Mouse (Mus musculus): Measurements from ENCODE around the gene Tnfrsf23.
"Not testable (repeated sequence)": the region's sequence is repeated elsewhere in the genome, so short reads cannot be mapped to it uniquely, and the experiment has no call there.

Gene Tnfrsf23

DNA sequence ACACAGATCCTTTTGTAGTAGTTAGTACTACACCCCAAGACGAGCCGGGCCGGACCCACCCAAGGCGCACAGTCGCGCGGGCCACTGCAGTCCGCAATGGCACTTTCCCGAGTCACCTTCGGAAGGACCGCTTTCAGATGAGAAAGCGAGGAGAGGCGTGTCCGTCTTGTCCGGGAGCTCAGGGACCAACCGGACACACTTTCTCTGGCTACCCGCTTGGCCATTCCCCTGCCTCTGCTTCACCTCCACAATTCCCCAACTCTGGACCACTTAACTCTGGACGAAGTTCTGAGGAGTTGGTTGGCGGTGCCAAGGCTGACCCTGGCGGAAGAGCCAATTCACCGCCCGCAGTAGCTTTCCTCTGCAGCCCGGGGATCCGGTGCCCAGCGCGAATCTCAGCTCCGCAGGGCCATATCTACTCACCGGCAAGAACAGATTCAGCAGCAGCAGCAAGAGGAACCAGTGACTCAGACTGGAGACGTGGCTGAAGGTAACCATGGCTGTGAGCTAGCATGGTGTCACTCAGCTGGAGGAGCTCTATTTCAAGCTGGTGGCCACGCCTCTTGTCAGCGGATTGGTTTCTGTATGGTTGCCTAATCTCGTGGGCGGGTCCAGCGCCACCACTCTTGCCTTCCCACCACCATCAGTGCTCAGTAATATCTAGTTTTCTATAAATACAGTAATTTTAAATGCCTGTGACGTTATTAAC lies at the start of gene Tnfrsf23:
Tnfrsf23 (minus strand) TSS at position 514 of the 709 bp plus-strand sequence.
- DNase-seq (ENCODE audit: low spot score in 2 of 2): peak; percentile 59 to 78

DNA sequence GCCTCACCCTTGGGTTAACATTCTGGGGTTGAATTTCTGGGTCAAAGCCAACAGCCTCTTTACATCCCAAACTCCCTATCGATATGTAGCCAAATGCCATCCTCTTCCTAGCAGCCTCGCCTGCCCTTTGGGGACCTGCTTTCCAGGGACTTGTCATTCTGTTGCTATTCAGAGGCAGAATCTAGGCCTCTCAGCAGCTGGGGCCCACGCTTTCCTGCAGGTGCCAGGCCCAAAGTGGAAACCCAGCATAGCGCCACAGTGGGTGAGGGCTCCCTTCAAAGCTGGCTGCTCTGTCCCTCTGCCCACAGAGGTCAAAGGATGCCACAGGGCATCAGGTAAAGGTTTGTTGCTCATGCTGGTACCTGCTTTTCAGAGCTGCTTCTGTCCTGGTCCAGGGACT lies 48.1 kb upstream of the Tnfrsf23 start:
- DNase-seq (ENCODE audit: low spot score in 2 of 2): no peak

DNA sequence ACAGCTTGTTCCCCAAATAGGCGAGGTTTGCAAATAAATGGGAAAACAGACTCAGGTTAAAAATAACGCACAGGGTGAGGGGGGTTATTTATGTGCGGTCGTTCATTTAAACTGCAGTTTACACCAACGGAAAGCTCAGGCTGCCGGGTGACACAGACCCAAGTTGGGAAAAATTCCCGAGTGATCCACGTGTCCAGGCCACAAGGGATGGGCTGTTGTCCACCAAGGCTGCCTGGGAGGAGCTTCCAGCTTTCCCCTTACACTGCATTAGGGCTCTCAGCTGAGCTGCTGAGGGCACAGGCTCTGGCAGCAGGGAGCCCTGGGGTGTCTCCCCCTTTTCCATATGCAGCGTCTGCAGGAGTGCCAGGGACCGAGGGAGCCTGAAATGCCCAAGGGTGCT lies 44.2 kb upstream of the Tnfrsf23 start:
- peak in 1 of 2 experiments; percentile 20 for DNase-seq (ENCODE audit: low spot score in 2 of 2)

DNA sequence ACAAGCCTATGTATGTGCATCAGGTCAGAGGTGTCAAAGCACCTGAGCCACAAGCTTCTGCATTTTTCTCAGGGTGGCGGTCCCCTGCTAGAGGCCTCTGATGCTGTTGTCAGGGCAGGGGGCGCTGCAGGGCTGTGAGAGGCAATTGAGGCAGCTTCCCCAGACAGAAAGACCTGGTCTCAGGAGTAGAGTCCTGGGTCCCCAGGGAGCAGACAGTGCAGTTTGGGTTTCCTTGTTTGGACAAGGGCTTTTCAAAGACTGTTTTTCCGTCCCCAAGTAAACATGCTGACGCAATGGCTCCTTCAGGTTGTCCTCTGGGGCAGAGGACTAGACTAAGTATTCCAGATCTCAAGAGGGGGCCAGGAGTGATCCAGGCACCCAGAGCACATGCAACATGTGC lies 40.7 kb upstream of the Tnfrsf23 start:
- DNase-seq (ENCODE audit: low spot score in 2 of 2): no peak

DNA sequence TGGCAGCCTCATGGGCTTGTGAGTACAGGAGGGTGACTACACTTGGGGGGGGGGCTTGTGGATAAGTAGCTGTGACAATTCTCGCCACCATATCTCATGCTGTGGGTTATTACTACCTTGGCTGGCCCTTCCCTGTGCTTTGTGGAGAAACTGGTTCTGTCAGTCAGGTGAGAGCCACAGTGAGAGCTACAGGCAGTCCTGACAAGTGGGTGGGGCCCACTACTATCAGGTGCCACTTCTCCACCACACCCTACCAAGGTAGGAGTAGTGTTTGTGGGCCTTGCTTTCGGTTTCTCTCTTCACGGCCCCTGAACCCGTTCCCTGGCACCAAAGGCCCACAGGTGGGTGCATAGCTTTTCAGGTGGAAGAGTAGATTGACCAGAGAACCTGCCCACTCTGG lies 38.2 kb upstream of the Tnfrsf23 start:
- DNase-seq (ENCODE audit: low spot score in 2 of 2): peak in 1 of 2 experiments; percentile 72

DNA sequence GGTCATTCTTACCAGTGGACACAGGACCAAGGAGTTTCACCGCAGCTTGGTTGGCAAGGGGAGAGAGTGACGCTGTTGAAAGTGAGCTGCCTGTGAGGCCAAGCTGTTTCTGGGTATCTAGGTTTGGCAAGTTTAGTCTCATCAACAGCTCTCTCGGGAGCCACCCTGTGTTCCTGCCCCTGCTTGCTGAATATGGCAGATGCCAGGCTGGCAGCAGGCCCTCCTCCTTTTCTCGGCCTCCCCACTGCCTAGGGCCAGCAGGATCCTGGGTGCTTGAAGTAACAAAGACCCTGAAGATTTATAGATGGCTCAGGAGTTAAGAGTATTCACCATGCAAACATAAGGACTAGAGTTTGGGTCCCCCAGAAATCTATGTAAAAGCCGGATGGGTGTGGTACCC lies 37.0 kb upstream of the Tnfrsf23 start:
- DNase-seq (ENCODE audit: low spot score in 2 of 2): no peak

DNA sequence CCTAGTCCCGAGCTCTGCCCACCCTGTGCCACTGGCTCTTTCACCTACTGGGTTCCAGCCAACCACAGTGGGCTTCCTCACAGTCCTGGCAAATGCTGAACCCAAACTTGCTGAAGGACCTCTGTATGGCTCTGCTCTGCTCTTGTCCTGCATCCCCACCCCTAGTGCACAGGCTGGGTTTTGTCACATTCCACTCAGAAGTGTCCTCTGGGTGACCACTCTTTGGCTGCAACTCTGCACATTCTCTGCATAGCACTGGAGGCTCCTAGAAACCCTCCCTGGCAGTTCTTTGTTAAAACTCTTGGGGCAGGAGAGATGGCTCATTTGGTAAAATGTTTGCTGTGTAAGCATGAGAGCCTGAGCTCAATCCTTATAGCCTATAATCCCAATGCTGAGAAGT lies 32.1 kb upstream of the Tnfrsf23 start:
- DNase-seq (ENCODE audit: low spot score in 2 of 2): no peak

DNA sequence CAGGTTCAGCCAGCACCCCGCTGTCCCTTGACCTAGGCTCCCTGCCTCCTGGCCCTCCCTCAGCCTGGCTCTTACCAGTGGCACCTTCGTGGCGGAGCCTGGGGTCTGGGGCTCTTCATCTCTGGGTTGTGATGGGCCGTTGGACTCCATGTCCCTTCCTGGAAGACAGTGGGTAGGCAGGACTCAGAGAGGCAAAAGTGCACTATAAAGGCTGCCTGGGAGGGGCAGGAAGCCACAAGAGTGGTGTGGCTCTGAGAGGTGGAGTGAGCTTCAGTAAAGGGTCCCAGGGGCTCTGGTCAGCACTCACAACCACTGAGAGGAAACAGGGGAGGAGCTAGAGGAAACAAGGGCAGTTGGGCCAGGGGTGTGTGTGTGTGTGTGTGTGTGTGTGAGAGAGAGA lies 27.7 kb upstream of the Tnfrsf23 start:
- DNase-seq (ENCODE audit: low spot score in 2 of 2): no peak

DNA sequence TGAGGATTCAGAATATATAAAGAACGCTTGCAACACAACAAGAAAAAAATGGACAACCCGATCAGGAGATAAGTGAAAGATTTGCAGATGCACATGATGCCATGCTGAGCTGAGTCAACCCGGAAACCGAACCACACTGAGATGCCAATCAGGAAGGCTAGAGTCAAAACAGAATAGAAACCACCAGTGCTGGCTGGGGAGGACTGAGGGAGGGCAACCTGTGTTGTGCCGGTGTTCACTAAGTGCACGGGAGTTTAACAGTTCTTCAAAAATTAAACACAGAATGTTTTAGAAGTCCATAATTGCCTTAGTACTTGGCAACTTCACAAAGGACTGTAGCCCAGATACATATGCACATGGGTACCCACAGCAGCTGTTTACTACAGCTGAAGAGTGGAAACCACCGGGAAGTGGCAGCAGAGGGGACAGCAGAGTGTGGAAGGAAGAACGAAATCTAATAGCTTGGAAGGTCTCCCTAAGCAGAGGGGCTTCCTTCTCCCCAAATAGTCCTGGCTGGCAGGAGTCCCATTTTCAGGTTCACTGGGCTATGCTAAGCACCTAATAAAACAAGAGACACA lies 27.2 kb upstream of the Tnfrsf23 start:
- DNase-seq (ENCODE audit: low spot score in 2 of 2): no peak

DNA sequence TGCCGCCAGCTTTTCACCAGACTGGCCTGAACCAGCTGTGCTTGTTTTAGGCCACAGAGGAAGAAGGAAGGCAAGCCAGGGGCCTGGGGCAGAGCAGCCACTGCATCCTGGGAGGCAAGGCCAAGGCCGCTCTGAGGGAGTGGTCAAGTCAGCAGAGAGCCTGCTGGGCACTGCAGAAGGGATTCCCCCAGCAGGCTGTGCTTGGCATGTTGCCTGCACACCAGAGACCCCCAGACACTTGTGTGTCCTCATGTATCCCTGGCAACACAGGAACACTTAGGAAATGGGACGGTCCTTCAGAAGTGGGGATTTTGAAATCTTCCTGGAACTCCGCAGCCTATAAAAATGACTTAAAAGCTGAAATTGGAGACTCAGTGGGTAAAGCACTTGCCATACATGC lies 26.4 kb upstream of the Tnfrsf23 start:
- no peak for DNase-seq (ENCODE audit: low spot score in 2 of 2)

DNA sequence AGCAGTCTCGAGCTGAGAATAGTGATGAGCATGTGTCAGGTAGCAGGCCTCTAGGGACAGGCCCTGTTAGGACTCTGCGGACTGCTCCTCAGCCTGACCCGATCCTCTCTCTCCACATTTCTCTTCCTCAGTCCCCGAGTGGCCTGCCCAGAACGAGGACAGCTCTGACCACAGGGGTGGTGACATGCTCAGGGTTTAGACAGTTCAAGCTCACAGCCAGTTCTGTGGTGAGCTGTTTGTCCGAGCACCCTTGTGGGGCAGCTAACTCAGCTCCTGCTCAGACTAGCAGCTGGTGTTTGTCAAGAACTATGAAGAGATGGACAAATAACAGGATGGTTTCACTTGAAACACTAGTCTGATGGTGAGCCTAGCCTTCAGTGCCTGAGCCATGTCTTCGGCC lies 25.7 kb upstream of the Tnfrsf23 start:
- no peak for DNase-seq (ENCODE audit: low spot score in 2 of 2)

DNA sequence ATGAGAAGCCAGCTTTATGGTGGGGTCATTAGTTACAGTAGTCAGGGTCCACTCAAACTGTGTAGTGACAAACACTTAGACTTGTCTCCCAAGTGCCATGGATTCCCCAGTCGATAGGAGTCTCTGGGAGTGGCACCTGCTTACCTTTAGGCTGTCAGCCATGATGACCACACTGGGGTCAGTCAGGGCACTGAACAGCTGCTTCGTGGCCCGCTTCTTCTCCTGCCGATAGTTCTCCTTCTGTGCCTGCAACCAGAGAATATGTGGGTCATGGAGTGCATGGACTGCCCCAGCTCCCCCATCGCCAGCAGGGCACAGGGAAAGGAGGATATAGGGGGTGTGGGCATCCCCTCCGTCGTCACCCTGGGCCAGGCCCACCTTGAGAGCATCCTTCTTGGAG lies 23.7 kb upstream of the Tnfrsf23 start:
- DNase-seq (ENCODE audit: low spot score in 2 of 2): no peak

DNA sequence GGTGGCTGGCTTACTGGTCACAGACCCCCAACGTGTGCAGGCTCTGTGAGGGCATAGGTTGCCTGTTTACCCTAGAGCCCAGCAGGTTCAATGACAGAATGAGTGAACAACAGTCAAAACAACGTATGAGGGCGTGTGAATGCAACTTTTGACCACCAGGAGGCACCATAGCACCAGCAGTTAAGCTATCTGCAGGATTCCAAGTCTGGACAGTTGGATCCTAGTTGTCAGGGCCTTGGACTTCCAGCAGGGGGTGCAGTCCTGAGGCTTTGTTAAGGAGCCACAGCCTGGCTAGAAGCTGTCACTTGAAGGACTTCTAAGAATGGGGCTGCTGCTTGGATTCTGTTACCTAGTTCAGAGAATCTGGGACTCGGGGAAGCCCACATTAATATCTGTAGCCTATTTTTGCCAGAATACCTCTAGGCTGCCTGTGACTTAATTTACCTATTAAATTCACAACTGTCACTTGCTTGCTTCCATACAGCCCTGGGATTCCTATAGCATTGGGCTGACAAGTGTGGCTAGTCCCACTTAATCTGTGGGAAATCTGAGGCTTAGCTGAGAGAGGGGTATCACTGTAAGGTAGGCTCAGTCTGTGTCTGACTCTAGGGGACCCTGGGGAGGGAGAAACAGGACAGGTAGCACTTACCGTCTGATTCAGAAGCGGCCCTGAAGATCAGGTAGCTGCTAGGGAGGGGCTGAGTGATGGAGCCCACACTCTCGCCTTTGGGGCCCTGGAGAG lies 21.2 kb upstream of the Tnfrsf23 start:
- DNase-seq (ENCODE audit: low spot score in 2 of 2): peak; percentile 84 to 88

DNA sequence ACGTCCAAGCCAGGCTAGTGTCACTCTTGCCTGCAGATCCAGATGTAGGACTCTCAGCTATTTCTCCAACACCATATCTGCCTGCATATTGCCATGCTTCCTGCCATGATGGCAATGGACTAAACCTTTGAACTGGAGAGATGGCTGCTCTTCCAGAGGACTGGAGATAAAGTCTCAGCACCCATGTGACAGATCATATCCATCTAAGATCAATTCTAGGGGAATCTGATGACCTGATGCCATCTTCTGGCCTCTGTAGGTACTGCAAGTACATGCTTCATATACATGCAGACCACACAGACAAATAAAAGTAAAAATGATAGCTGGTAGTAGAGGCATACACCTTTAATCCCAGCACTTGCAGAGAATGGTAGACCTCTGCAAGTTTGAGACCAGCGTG lies 10.5 kb upstream of the Tnfrsf23 start:
- no peak for DNase-seq (ENCODE audit: low spot score in 2 of 2)

DNA sequence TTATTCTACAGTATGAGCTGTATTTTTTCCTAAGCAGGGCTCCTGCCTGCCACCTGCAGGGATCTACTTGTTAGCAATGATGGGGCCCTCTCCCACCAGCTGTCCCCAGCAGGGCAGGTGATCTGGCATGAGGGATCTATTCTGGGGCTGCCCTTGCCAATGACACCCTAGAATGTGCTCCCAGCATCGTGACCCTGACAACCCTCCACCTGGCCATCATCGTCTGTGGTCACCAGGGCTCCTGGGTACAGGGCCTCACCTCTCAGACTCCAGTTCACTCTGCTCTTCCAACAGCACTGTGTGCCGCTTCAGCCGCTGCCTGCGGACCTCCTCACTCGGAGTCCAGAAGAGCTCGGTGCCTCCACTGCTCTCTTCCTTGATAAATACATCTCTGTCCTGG lies 8.9 kb upstream of the Tnfrsf23 start:
- DNase-seq (ENCODE audit: low spot score in 2 of 2): no peak

DNA sequence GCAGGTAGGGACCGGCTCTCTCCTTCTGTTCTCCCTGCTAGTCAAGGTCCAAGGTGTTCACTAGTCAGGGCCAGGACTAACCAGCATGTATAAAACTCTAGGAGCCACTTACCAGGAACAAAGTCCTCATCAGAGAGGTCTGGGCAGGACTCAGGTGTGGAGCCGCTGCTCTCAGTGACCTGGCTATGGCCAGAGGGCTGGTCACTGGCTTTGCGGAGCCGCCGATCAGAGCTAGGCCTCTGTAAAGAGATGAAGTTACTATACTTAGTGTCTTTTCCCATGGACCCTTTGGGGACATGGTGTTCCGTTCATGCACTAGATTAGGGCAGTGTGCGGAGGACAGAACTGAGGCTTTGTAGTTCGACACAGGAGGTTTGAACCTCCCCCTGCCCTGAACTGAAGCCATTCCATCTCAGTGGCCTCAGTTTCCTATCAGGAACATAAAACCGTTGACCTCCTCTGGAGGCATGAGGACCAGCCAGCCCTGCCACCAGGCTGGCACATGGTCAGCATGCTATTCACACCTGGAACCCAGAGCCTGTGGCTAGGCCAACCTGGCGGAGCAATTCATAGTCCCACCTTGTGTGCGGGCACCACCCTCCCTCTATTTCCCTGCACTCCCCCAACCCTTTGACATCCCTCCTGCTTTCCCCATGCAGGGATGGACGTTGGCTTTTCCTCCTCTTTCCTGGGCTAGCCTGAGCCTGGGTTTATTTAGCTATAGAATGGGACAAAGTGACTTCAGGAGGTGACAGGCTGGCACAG lies 7.3 kb upstream of the Tnfrsf23 start:
- no peak for DNase-seq (ENCODE audit: low spot score in 2 of 2)

DNA sequence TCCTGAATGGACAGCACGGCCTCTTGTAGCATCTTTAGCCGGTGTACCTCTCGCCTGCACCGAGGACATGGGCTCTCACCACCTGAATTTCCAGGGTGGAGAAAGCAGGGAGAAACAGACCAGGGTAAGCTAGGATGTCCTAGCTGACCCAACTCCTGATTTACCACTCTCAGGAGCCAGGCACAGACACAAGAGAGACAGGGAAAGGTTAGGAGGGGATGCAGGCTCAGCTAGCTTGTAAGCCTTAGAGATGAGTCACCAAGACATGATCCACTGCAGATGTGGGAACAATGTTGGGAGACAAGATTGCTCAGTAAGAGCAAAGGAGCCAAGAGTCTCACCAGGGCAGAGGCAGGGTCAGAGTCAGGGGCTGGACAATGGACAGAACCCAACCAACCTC lies 6.2 kb upstream of the Tnfrsf23 start:
- no peak for DNase-seq (ENCODE audit: low spot score in 2 of 2)

DNA sequence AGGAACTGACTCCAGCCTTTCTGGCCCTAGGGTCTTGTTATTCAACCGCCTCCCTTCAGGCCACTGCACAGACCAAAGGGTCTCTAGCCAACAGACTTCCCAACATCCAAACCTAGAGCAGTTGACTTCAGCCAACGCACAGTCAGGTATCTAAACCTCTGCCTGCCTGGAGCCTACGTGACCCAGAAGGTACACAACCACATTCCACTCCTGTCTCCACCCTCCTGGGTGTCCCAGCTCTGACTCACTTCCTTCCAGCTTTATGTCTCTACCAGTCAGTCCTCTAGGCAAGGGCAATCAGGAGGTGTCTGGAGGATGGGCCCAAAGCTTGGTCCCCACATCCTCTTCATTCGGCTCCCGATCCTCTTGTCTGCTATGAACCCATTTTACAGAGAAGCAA lies 5.5 kb upstream of the Tnfrsf23 start:
- no peak for DNase-seq (ENCODE audit: low spot score in 2 of 2)

DNA sequence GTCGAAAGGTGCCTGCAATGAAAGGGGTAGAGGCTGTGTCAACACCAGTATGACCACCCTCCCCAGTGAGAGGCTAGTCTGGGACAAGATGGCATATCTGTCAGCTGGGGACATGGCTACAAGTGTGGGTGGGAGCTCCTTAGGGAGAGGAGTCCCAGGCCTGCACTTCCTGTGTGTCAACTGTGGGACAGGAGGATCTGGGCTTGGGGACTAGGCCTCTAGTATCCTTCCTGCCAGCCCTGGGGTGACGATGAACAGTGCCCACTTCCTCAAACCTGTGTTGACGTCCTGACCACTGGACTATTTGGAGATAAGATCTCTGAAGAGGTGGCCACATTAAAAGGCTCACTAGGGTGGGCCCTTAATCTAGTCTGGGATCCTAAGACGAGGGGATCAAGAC lies 4.3 kb upstream of the Tnfrsf23 start:
- no peak for DNase-seq (ENCODE audit: low spot score in 2 of 2)

DNA sequence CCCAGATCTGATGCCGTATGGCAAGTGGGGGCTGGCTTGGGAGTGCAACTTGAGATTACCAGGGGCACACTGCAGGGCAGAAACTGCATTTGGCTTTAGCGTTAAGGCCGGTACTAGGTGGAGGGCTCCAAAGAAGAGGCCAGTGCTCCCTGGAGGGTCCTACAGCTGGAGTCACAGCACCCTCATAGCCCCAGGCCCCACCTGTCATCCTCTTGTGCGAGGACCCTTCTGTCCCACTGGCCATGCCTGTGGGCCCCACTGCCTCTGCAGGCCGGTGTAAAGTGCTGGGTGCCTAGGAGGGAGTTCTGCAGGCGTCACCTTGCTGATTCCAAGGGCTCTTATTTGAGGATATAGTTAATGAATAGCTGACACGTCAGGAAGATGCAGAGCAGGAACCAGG lies 3.8 kb upstream of the Tnfrsf23 start:
- no peak for DNase-seq (ENCODE audit: low spot score in 2 of 2)

DNA sequence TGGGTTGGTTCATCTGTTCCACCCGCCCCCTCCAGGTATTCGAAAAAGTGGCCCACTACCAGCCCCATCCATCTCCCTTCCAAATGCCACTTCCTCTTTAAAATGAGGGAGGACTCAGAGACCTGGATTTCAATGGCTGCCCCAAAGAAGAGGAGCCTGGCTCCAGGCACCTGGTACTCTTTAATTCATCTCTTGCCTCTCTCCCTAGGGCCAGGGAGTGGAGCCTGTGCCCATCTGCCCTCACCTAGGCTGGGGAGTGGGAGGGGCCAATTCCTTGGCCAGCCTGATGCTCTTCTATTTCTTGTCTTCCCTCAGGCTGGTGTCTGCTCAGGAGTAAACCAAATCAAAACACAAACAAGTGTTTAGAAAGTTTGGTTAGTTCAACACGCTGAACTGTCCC lies 1.0 kb upstream of the Tnfrsf23 start:
- not testable (repeated sequence) for DNase-seq (ENCODE audit: low spot score in 2 of 2)

DNA sequence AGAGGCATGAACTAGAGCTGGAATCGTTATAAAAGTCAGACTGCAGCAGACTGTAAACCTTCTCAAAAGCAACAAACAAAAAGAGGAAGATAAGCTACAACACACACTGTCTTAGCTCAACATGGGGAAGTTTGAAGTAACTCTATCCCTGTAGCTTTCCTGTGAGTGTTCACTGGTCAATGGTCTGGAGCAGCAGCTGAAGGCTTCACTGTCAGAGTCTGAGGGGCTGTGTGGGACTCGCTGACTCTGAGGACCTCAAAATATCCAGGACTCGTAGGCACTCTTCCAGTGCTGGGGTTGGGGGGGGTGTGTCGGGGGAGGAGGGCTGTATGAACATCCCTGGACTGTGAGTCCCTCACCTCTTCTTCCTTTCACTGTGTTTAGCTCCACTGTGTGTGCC lies 519 bp upstream of the Tnfrsf23 start:
- not testable (repeated sequence) for DNase-seq (ENCODE audit: low spot score in 2 of 2)
